ENCODE assay signal across 24 mouse cellular contexts in the genomic region with DNA sequence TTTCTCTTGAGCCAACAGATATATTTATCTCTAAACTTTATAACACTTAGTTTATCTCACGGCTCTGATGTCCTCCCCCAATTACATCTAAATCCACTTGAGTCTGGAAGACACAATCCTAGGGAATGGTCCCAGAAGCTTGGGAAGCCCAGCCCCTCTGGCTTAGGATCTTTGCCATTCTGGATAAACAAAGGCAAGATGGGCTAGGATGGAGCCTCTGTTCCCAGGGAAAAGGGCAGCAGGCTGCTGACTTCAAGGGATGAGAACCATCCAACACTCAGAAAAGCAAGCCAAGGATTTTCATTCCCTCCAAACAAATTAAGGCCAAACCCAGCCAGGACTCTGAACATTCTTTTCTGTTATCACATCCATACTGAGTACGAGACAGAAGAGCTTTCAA. TPM values are rescaled to one million over a fixed set of nuclear protein-coding genes. Genes with fewer than 3 reads are reported as not detected.
"Had no signal": no experiment of that assay in that cellular context is flagged by ENCODE, and none has a peak within 500 bp of the region (broad histone marks: within the 10 kb centered on the region; RNA-seq: fewer than 3 reads in every experiment).

No protein-coding gene starts in this region.

- H3K36me3 ChIP-seq: heart, embryonic 10.5 days; heart, embryonic 12.5 days; hindbrain, embryonic 10.5 days; hindbrain, embryonic 12.5 days; intestine, embryonic 15.5 days; limb, embryonic 10.5 days; limb, embryonic 12.5 days had no signal

- DNase-seq: gastrocnemius, adult 2 months; gastrocnemius, postnatal 10 days; gastrocnemius, postnatal 25 days; heart, adult 18-20 months; heart, postnatal 10 days; heart, postnatal 4 days; kidney, adult 18-20 months; kidney, adult 8-10 months; kidney, postnatal 10 days; kidney, postnatal 25 days; kidney, postnatal 4 days had no signal

- H3K4me1 ChIP-seq: heart, embryonic 10.5 days; heart, embryonic 12.5 days; hindbrain, embryonic 10.5 days; hindbrain, embryonic 12.5 days; intestine, embryonic 15.5 days; limb, embryonic 10.5 days; limb, embryonic 12.5 days had no signal

- ATAC-seq: hindbrain, embryonic 16.5 days; inflammation-experienced regulatory T-cells, adult 6 months; intestine, embryonic 15.5 days; intestine, postnatal 0 days had no signal

- H3K27me3 ChIP-seq: heart, embryonic 12.5 days; hindbrain, embryonic 12.5 days; intestine, embryonic 15.5 days; limb, embryonic 12.5 days had no signal

- H3K9me3 ChIP-seq: heart, embryonic 10.5 days; heart, embryonic 12.5 days; intestine, embryonic 15.5 days; limb, embryonic 10.5 days had no signal

- H3K9ac ChIP-seq: heart, embryonic 12.5 days; hindbrain, embryonic 12.5 days; hindbrain, embryonic 14.5 days; intestine, embryonic 15.5 days; limb, embryonic 12.5 days had no signal

- H3K4me3 ChIP-seq: gastrocnemius, adult 2 months; heart, embryonic 10.5 days; heart, embryonic 12.5 days; hindbrain, embryonic 10.5 days; hindbrain, embryonic 12.5 days; intestine, embryonic 15.5 days; layer of hippocampus, adult 2 months; left cerebral cortex, adult 2 months; limb, embryonic 10.5 days; limb, embryonic 12.5 days had no signal

- H3K27ac ChIP-seq: gastrocnemius, adult 2 months; heart, embryonic 10.5 days; hindbrain, embryonic 10.5 days; hindbrain, embryonic 12.5 days; hindbrain, embryonic 14.5 days; intestine, embryonic 15.5 days; layer of hippocampus, adult 2 months; limb, embryonic 10.5 days; limb, embryonic 12.5 days had no signal

- H3K4me2 ChIP-seq: heart, embryonic 12.5 days; hindbrain, embryonic 12.5 days; hindbrain, embryonic 14.5 days; intestine, embryonic 15.5 days; limb, embryonic 12.5 days had no signal

RNA-seq across cellular contexts. Expression of a gene that starts 51.1 kb away (rescaled TPM):
- polyA plus RNA-seq: heart, embryonic 10.5 days; hindbrain, embryonic 14.5 days; inflammation-experienced regulatory T-cells, adult 6 months had no signal
